Mouse (Mus musculus) olfactory bulb, adult 2 months (tissue): ENCODE measurements around the gene Add1.

Experiments used
- CTCF ChIP-seq: fragments of 200-500 bp; IDR thresholded peaks from 2 replicates; pipeline ENCODE4 v1.5.1; 2012; ENCODE audit warnings: low read depth, mild to moderate bottlenecking, low read length, moderate library complexity; ENCODE audit not compliant: insufficient read depth
- POLR2A ChIP-seq: fragments of 200-500 bp; IDR thresholded peaks from 2 replicates; pipeline ENCODE4 v1.6.1; 2012; ENCODE audit warnings: mild to moderate bottlenecking, low read depth, low read length, moderate library complexity; ENCODE audit not compliant: insufficient read depth

- TF ChIP-seq CTCF: no peak
- TF ChIP-seq POLR2A: no peak
Observed at GRCm38 (mm10) chr5:34574721-34575120, 1.3 kb downstream of the Add1 start.
